21 mouse cellular contexts compared by ENCODE assay signal in genomic region chr16:35906887-35907286, GRCm38 (mm10). TPM values are rescaled to one million over a fixed set of nuclear protein-coding genes. Genes with fewer than 3 reads are reported as not detected.
DNase-seq lines count a peak whose midpoint lies in the region; ATAC-seq lines count a peak whose summit lies in the region.
"Had no signal": no experiment of that assay in that cellular context is flagged by ENCODE, and none has a peak within 500 bp of the region (broad histone marks: within the 10 kb centered on the region; RNA-seq: fewer than 3 reads in every experiment).

No protein-coding gene starts in this region.

- peak; percentile 32 for DNase-seq in adrenal gland, postnatal 10 days
- no peak for DNase-seq in adrenal gland, postnatal 4 days (ENCODE audit: low spot score in 2 of 2)
- peak; percentile 62 for DNase-seq in kidney, adult 18-20 months
- peak; percentile 35 for DNase-seq in adrenal gland, postnatal 14 days
- DNase-seq in kidney, postnatal 36 days, result peak; percentile 74 to 82
- no peak for DNase-seq in layer of hippocampus, adult 8-10 months (ENCODE audit: low spot score in 2 of 2)
- no peak for DNase-seq in urinary bladder, postnatal 4 days (ENCODE audit: low spot score in 2 of 2)
- DNase-seq: cerebellum, adult 11 months; lung, adult 18-20 months; lung, postnatal 36 days; right cerebral cortex, postnatal 25 days; thymus, adult 18-20 months had no signal

- no peaks in the 10 kb centered on the region for H3K27me3 ChIP-seq in kidney, embryonic 16.5 days (ENCODE audit: insufficient read depth, low read length)
- H3K27me3 ChIP-seq: embryonic facial prominence, embryonic 12.5 days; forebrain, embryonic 15.5 days; heart, embryonic 12.5 days; hindbrain, embryonic 15.5 days; limb, embryonic 12.5 days; stomach, embryonic 15.5 days had no signal

- no peak overlapping the region for H3K4me2 ChIP-seq in kidney, embryonic 16.5 days (replicated peaks; ENCODE audit: low read depth, low read length)
- H3K4me2 ChIP-seq: embryonic facial prominence, embryonic 12.5 days; forebrain, embryonic 15.5 days; heart, embryonic 12.5 days; hindbrain, embryonic 15.5 days; limb, embryonic 12.5 days; stomach, embryonic 15.5 days had no signal

- WGBS in kidney, embryonic 16.5 days, result 43% methylated on average over 7 of the region's 7 CpGs

- no peaks in the 10 kb centered on the region for H3K36me3 ChIP-seq in kidney, embryonic 16.5 days (ENCODE audit: insufficient read depth, low read length)
- H3K36me3 ChIP-seq: embryonic facial prominence, embryonic 12.5 days; forebrain, embryonic 15.5 days; G1E; heart, embryonic 12.5 days; hindbrain, embryonic 15.5 days; limb, embryonic 12.5 days; midbrain, embryonic 10.5 days; stomach, embryonic 15.5 days had no signal

- no peak for ATAC-seq in kidney, embryonic 16.5 days (ENCODE audit: low FRiP score, low TSS enrichment)
- ATAC-seq: forebrain, embryonic 15.5 days had no signal

- no peaks in the 10 kb centered on the region; the same call in 1 of the 2 replicates for H3K4me1 ChIP-seq in kidney, embryonic 16.5 days (ENCODE audit: insufficient read depth, low read length)
- H3K4me1 ChIP-seq: embryonic facial prominence, embryonic 12.5 days; forebrain, embryonic 15.5 days; hindbrain, embryonic 15.5 days; midbrain, embryonic 10.5 days; stomach, embryonic 15.5 days had no signal

- H3K27ac ChIP-seq in kidney, embryonic 16.5 days (ENCODE audit: low read length), result no peak overlapping the region
- H3K27ac ChIP-seq: embryonic facial prominence, embryonic 12.5 days; forebrain, embryonic 15.5 days; hindbrain, embryonic 15.5 days; limb, embryonic 12.5 days; midbrain, embryonic 10.5 days; stomach, embryonic 15.5 days had no signal

- H3K9me3 ChIP-seq in kidney, embryonic 16.5 days (ENCODE audit: low read length), result peaks cover 10% of the 10 kb centered on the region; the same call in 1 of the 2 replicates
- H3K9me3 ChIP-seq: embryonic facial prominence, embryonic 12.5 days; forebrain, embryonic 15.5 days; heart, embryonic 12.5 days; hindbrain, embryonic 15.5 days; limb, embryonic 12.5 days; stomach, embryonic 15.5 days had no signal

- no peak overlapping the region for H3K4me3 ChIP-seq in kidney, embryonic 16.5 days (ENCODE audit: low read length)
- H3K4me3 ChIP-seq: embryonic facial prominence, embryonic 12.5 days; forebrain, embryonic 15.5 days; heart, embryonic 12.5 days; hindbrain, embryonic 15.5 days; limb, embryonic 12.5 days; midbrain, embryonic 10.5 days; stomach, embryonic 15.5 days had no signal

- H3K9ac ChIP-seq in kidney, embryonic 16.5 days (replicated peaks; ENCODE audit: low read length), result no peak overlapping the region
- H3K9ac ChIP-seq: embryonic facial prominence, embryonic 12.5 days; forebrain, embryonic 15.5 days; heart, embryonic 12.5 days; hindbrain, embryonic 15.5 days; limb, embryonic 12.5 days; stomach, embryonic 15.5 days had no signal

RNA-seq across cellular contexts. Expression of gene Parp9, which starts 31.4 kb away (rescaled TPM):
- 10 to 100 TPM; 12.5 to 16.4 TPM for total RNA-seq in adrenal gland, postnatal 10 days (2021)
- total RNA-seq in adrenal gland, postnatal 4 days (2021), result 10 to 100 TPM; 17.7 to 18.4 TPM
- polyA plus RNA-seq in kidney, embryonic 16.5 days (2015; fragmentation: Nextera tagmentation; extraction: Ambion mirVana), result 4.8 and 5.0 TPM in 2 replicates
- 13.8 and 16.1 TPM in 2 replicates for total RNA-seq in adrenal gland, postnatal 14 days (2021)
- total RNA-seq in layer of hippocampus, adult 8-10 months (2022), result 1 to 10 TPM; 2.8 to 9.4 (median 5.6) TPM

RNA-seq across cellular contexts. Expression of gene Dtx3l, which starts 32.1 kb away (rescaled TPM):
- 10 to 100 TPM in 1 of 2 experiments, 1 to 10 TPM in 1; 8.7 to 10.1 TPM for total RNA-seq in adrenal gland, postnatal 10 days (2021)
- total RNA-seq in adrenal gland, postnatal 4 days (2021), result 10 to 100 TPM in 1 of 2 experiments, 1 to 10 TPM in 1; 9.4 to 12.4 TPM
- 3.9 and 4.5 TPM in 2 replicates for polyA plus RNA-seq in kidney, embryonic 16.5 days (2015; fragmentation: Nextera tagmentation; extraction: Ambion mirVana)
- 9.4 and 11.7 TPM in 2 replicates for total RNA-seq in adrenal gland, postnatal 14 days (2021)
- total RNA-seq in layer of hippocampus, adult 8-10 months (2022), result 1 to 10 TPM; 4.5 to 7.6 (median 6.3) TPM

RNA-seq across cellular contexts. Expression of gene Parp14, which starts 35.5 kb away (rescaled TPM):
- 10 to 100 TPM in 1 of 2 experiments, 1 to 10 TPM in 1; 7.2 to 12.1 TPM for total RNA-seq in adrenal gland, postnatal 10 days (2021)
- 10 to 100 TPM; 10.8 to 11.1 TPM for total RNA-seq in adrenal gland, postnatal 4 days (2021)
- 1.3 and 1.4 TPM in 2 replicates for polyA plus RNA-seq in kidney, embryonic 16.5 days (2015; fragmentation: Nextera tagmentation; extraction: Ambion mirVana)
- total RNA-seq in adrenal gland, postnatal 14 days (2021), result 10.0 and 15.4 TPM in 2 replicates
- 1 to 10 TPM; 1.3 to 5.4 (median 3.2) TPM for total RNA-seq in layer of hippocampus, adult 8-10 months (2022)

Comparison
In these comparisons a context has a peak if more than half of its experiments do, and no peak if none do; other contexts are left out.
1. DNase-seq: peak in adrenal gland, postnatal 10 days (single experiment), kidney, adult 18-20 months (single experiment), adrenal gland, postnatal 14 days (single experiment) and kidney, postnatal 36 days (2 of 2); none in adrenal gland, postnatal 4 days (0 of 2), layer of hippocampus, adult 8-10 months (0 of 2) and urinary bladder, postnatal 4 days (0 of 2).